Mouse (Mus musculus) layer of hippocampus, adult 9-10 months (tissue): ENCODE results near the gene Wnt10a.
"Not testable (repeated sequence)": the region's sequence is repeated elsewhere in the genome, so short reads cannot be mapped to it uniquely, and the experiment has no call there.

Source experiments
- DNase-seq: peaks from one replicate; pipeline ENCODE4 v3.0.0; 2022; ENCODE audit warnings: low spot score

The Wnt10a gene

GRCm38 (mm10) chr1:74816612-74817199 lies 25.4 kb downstream of the Wnt10a start:
- peak; percentile 78 for DNase-seq

- DNase-seq, result no peak
Measured at GRCm38 (mm10) chr1:74817219-74817618, 25.9 kb downstream of the Wnt10a start.

- DNase-seq, result no peak
Measured at GRCm38 (mm10) chr1:74818509-74818908, 27.2 kb downstream of the Wnt10a start.

- DNase-seq, result not testable (repeated sequence)
Measured at GRCm38 (mm10) chr1:74823598-74823997, 32.3 kb downstream of the Wnt10a start.

- DNase-seq, result no peak
Measured at GRCm38 (mm10) chr1:74824518-74825302, 33.4 kb downstream of the Wnt10a start.

GRCm38 (mm10) chr1:74830061-74830460 lies 38.7 kb downstream of the Wnt10a start:
- DNase-seq, result no peak

- no peak for DNase-seq
Measured at GRCm38 (mm10) chr1:74833255-74833654, 41.9 kb downstream of the Wnt10a start.

GRCm38 (mm10) chr1:74843090-74843489 lies 51.8 kb downstream of the Wnt10a start:
- no peak for DNase-seq

GRCm38 (mm10) chr1:74846341-74846740 lies 55.0 kb downstream of the Wnt10a start:
- no peak for DNase-seq

- no peak for DNase-seq
Measured at GRCm38 (mm10) chr1:74848946-74849345, 57.6 kb downstream of the Wnt10a start.

GRCm38 (mm10) chr1:74850251-74850650 lies 58.9 kb downstream of the Wnt10a start:
- no peak for DNase-seq

- no peak for DNase-seq
Measured at GRCm38 (mm10) chr1:74851001-74851775, 59.9 kb downstream of the Wnt10a start.
